Mouse (Mus musculus): ENCODE measurements around the gene Sfpq. TPM values are rescaled to one million over a fixed set of nuclear protein-coding genes. Genes with fewer than 3 reads are reported as not detected.

Gene Sfpq
- polyA plus RNA-seq, 1 experiment: 47.9 TPM

DNA sequence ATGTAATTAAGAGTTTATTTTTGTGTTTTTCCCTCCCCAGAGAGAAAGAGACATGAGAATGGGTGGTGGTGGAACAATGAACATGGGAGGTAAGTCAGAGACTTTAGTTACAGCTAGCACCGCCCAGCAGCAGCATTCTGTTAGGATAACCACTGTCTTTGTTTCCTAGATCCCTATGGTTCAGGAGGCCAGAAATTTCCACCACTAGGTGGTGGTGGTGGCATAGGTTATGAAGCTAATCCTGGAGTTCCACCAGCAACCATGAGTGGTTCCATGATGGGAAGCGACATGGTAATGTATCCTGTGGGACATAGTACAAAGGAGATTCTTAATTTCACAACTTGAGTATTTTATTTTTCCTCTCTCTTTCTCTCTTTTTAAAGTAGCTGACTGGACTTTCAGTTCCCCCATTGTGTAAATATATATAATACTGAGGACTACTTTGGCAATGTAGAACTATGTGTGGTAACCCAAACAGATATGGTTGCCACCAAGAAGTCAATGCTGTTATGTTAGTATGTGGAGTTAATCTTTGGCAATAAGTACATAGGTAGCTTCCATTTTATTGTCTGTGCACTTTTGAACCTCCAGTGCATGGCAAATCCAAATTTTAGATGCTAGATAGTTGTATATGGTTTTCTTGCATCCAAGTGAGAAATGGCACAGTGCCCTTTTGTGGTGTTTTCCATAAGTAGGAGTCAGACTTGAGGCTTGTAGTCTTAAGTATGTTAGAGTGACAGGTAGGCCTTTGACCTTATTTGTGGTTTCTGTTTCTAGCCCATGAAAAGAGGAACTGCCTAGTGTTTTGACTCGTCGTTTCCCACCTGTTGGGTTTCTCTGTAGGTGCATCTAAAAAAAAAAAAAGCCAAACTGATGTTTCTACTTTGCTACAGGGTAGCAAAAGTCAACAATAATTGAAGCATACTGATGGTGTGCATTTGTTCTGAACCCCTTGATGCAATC is 6.4 kb downstream of the Sfpq start:
- Histone ChIP-seq H3K27me3 (ENCODE audit: control insufficient read depth, insufficient read depth, low read length) (no peaks in the 10 kb centered on the region), H3K27ac (ENCODE audit: insufficient read depth, low read depth, low read length) (no peak overlapping the region), H3K4me1 (ENCODE audit: control insufficient read depth, insufficient read depth, insufficient read length, low read length) (no peaks in the 10 kb centered on the region), H3K4me3 (ENCODE audit: low read depth, low read length) (no peak overlapping the region), H3K36me3 (ENCODE audit: control insufficient read depth, insufficient read depth, low read length) (peaks cover 58% of the 10 kb centered on the region)
- 40% methylated on average over 4 of the region's 4 CpGs for WGBS
- TF ChIP-seq POLR2A (IDR thresholded peaks at IDR 0.05; ENCODE audit: low read depth, low read length): no peak
- peak; percentile 17; the same call in 1 of the 2 replicates for TF ChIP-seq CTCF (IDR thresholded peaks at IDR 0.05; ENCODE audit: extremely low read depth, insufficient read length, insufficient replicate concordance, low read depth, low read length)

- Histone ChIP-seq H3K27me3 (ENCODE audit: control insufficient read depth, insufficient read depth, low read length) (no peaks in the 10 kb centered on the region), H3K27ac (ENCODE audit: insufficient read depth, low read depth, low read length) (no peak overlapping the region), H3K4me3 (ENCODE audit: low read depth, low read length) (no peak overlapping the region), H3K36me3 (ENCODE audit: control insufficient read depth, insufficient read depth, low read length) (peaks cover 65% of the 10 kb centered on the region), H3K4me1 (ENCODE audit: control insufficient read depth, insufficient read depth, insufficient read length, low read length) (no peaks in the 10 kb centered on the region)
- WGBS: 78% methylated on average over 3 of the region's 3 CpGs
- TF ChIP-seq POLR2A (IDR thresholded peaks at IDR 0.05; ENCODE audit: low read depth, low read length): no peak
- TF ChIP-seq CTCF (IDR thresholded peaks at IDR 0.05; ENCODE audit: extremely low read depth, insufficient read length, insufficient replicate concordance, low read depth, low read length): no peak
These were observed 16.0 kb downstream of the Sfpq start for GRCm38 (mm10) chr4:127037158-127037557.

DNA sequence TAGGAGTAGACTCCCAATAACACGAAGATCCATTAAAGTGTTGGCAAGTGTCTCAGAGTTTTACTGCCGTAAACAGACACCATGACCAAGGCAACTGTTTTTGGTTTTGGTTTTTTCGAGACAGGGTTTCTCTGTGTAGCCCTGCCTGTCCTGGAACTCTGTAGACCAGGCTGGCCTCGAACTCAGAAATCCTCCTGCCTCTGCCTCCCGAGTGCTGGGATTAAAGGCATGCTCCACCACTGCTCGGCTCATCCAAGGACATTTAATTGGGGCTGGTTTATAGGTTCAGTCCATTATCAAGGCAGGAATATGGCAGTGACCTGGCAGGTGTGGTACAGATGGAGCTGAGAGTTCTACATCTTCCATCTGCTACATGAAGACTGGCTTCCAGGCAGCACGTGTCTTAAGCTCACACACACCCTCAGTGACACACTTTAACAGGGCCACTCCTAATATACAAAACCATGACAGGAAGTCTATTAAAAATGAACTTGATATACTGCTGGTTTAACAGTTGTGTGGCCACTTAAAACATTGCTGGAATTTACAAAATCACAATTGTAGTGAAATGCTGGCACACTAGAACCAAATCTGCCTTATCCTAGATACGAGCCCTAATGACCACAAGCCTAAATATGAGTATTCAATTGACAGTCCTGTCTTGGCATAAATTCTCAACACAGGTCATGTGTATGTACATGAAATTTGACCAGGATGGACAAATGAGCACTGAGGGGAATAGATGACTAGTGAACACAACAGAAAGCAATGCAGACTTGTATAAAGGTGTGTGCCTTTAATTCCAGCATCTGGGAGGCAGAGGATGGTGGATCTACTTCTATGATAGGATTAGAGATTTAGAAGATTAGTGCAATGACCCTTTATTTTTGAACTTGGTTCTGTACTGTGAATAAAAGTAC is 17.0 kb downstream of the Sfpq start:
- H3K27me3 ChIP-seq (ENCODE audit: control insufficient read depth, insufficient read depth, low read length): no peaks in the 10 kb centered on the region
- no peak for TF ChIP-seq POLR2A (IDR thresholded peaks at IDR 0.05; ENCODE audit: low read depth, low read length)
- TF ChIP-seq CTCF (IDR thresholded peaks at IDR 0.05; ENCODE audit: extremely low read depth, insufficient read length, insufficient replicate concordance, low read depth, low read length): no peak
- no peak overlapping the region for H3K27ac ChIP-seq (ENCODE audit: insufficient read depth, low read depth, low read length)
- no peaks in the 10 kb centered on the region for H3K4me1 ChIP-seq (ENCODE audit: control insufficient read depth, insufficient read depth, insufficient read length, low read length)
- WGBS: 70% methylated on average over 8 of the region's 8 CpGs
- H3K36me3 ChIP-seq (ENCODE audit: control insufficient read depth, insufficient read depth, low read length): peaks cover 59% of the 10 kb centered on the region
- no peak overlapping the region for H3K4me3 ChIP-seq (ENCODE audit: low read depth, low read length)

DNA sequence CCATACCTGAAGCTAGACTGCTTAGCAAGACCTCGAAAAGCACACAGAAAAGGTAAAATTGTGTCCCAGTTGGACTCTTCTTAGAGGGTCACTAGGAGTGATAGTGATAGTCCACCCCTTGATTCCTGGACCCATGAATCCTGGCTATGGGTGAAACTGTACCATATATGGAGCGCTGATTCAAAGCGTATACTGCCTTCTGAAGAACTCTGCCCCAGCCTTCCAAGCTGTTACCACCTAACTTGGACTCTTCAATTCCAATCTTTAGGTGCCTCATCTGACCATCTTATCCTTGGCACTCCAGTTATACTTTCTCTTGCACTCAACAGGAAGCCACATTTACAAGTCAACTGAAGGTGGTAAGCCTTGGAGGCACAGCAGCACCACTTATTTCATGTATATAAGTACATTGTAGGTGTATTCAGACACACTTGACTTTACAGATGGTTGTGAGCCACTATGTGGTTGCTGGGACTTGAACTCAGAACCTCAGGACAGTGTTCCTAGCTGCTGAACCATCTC is 17.8 kb downstream of the Sfpq start:
- no peaks in the 10 kb centered on the region for H3K27me3 ChIP-seq (ENCODE audit: control insufficient read depth, insufficient read depth, low read length)
- H3K36me3 ChIP-seq (ENCODE audit: control insufficient read depth, insufficient read depth, low read length): peaks cover 52% of the 10 kb centered on the region
- no peak for TF ChIP-seq CTCF (IDR thresholded peaks at IDR 0.05; ENCODE audit: extremely low read depth, insufficient read length, insufficient replicate concordance, low read depth, low read length)
- TF ChIP-seq POLR2A (IDR thresholded peaks at IDR 0.05; ENCODE audit: low read depth, low read length): no peak
- H3K4me3 ChIP-seq (ENCODE audit: low read depth, low read length): no peak overlapping the region
- no peak overlapping the region for H3K27ac ChIP-seq (ENCODE audit: insufficient read depth, low read depth, low read length)
- H3K4me1 ChIP-seq (ENCODE audit: control insufficient read depth, insufficient read depth, insufficient read length, low read length): no peaks in the 10 kb centered on the region
- WGBS: 91% methylated on average over 3 of the region's 3 CpGs

GRCm38 (mm10) chr4:127039871-127040483 is 18.9 kb downstream of the Sfpq start:
- no peaks in the 10 kb centered on the region for H3K4me1 ChIP-seq (ENCODE audit: control insufficient read depth, insufficient read depth, insufficient read length, low read length)
- TF ChIP-seq POLR2A (IDR thresholded peaks at IDR 0.05; ENCODE audit: low read depth, low read length): no peak
- TF ChIP-seq CTCF (IDR thresholded peaks at IDR 0.05; ENCODE audit: extremely low read depth, insufficient read length, insufficient replicate concordance, low read depth, low read length): no peak
- WGBS: 77% methylated on average over 3 of the region's 3 CpGs
- H3K4me3 ChIP-seq (ENCODE audit: low read depth, low read length): no peak overlapping the region
- no peak overlapping the region for H3K27ac ChIP-seq (ENCODE audit: insufficient read depth, low read depth, low read length)
- H3K27me3 ChIP-seq (ENCODE audit: control insufficient read depth, insufficient read depth, low read length): no peaks in the 10 kb centered on the region
- peaks cover 48% of the 10 kb centered on the region for H3K36me3 ChIP-seq (ENCODE audit: control insufficient read depth, insufficient read depth, low read length)

DNA sequence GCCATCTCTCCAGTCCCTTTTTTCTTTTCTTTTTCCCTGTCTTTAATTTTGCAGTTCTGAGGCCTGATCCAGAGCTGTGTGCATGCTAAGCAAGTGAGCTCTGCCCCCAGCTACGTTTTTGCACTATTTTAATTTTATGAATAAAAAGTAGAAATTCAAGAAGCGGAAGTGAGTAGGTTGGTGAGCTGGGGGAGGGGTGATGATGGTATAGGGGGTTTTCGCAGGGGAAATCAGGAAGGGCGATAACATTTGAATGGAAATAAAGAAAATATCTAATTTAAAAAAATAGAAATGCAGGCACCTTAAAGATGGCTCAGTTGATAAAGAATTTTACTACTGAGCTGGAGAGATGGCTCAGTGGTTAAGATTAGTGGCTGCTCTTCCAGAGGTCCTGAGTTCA is 22.4 kb downstream of the Sfpq start:
- TF ChIP-seq POLR2A (IDR thresholded peaks at IDR 0.05; ENCODE audit: low read depth, low read length) (no peak), CTCF (IDR thresholded peaks at IDR 0.05; ENCODE audit: extremely low read depth, insufficient read length, insufficient replicate concordance, low read depth, low read length) (no peak)
- no peak overlapping the region for H3K4me3 ChIP-seq (ENCODE audit: low read depth, low read length)
- H3K4me1 ChIP-seq (ENCODE audit: control insufficient read depth, insufficient read depth, insufficient read length, low read length): no peaks in the 10 kb centered on the region
- no peak overlapping the region for H3K27ac ChIP-seq (ENCODE audit: insufficient read depth, low read depth, low read length)
- H3K36me3 ChIP-seq (ENCODE audit: control insufficient read depth, insufficient read depth, low read length): peaks cover 34% of the 10 kb centered on the region
- no peaks in the 10 kb centered on the region for H3K27me3 ChIP-seq (ENCODE audit: control insufficient read depth, insufficient read depth, low read length)
- WGBS: 84% methylated on average over 4 of the region's 4 CpGs

Measured in small intestine, adult 2 months (tissue).